Mouse (Mus musculus) cerebellum, adult 2 months (tissue): ENCODE results near the gene Stum.

Source experiments
- CTCF ChIP-seq: fragments of 200-500 bp; IDR thresholded peaks from 2 replicates; pipeline ENCODE4 v1.5.1; 2011; ENCODE audit warnings: low read depth, mild to moderate bottlenecking, control low read depth, low read length, moderate library complexity, borderline replicate concordance; ENCODE audit not compliant: insufficient read depth
- POLR2A ChIP-seq: fragments of 200-500 bp; IDR thresholded peaks from 2 replicates; pipeline ENCODE4 v1.6.1; 2011; ENCODE audit warnings: low read length, control low read depth, borderline replicate concordance; ENCODE audit not compliant: insufficient read depth

DNA sequence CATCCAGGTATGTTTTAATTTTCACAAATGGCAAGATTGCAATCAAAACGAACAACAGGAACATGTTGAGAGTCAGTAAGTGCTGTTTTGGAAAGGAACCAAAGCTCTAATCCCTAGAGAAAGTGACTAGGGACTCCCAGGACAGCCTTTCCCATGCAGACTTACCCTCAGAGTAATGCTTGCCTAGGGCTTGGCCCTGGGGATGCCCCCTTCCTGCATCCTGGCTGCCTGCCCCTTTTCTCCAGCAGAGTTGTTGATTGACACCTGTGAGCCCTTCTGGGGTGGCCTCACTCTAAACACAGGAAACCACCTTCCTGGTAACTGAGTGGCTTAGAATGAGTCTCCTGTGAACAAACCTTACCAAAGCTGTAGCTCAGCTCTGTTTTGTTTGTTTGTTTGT lies 94.8 kb downstream of the Stum start:
- TF ChIP-seq CTCF, result no peak
- no peak for TF ChIP-seq POLR2A
